Comparison of ENCODE assay signal across 8 mouse cellular contexts in the genomic region with DNA sequence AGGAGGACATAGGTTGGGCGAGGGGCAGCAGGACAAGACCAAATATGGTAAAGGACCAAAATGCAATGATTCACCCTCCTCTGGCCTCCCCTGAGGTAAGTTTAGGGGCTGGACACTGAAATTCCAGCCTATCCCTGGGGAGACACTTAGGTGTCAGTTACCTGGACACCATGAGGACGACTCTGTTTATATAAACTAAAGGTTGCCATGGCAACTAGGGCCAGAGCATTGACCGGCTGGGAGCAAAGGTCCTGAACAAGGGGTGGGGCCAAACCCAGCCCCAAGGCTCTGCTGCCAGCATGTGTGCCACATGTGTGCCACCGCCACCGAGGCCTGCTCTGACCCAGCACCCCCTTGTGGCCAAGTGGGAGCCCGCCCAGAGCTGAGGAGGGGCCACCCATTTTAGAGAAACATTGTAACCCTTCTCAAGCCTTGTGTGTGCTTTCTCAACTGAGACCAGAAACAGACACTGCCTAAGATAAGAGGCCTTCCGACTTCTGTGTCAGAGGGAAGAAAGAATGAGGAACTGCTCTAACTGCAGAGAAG. TPM values are rescaled to one million over a fixed set of nuclear protein-coding genes. Genes with fewer than 3 reads are reported as not detected.
DNase-seq lines count a peak whose midpoint lies in the region; ATAC-seq lines count a peak whose summit lies in the region.

No protein-coding gene starts in this region.

- H3K4me2 ChIP-seq in neural tube, embryonic 15.5 days: no peak overlapping the region
- H3K4me2 ChIP-seq in embryonic facial prominence, embryonic 11.5 days (ENCODE audit: low read depth, low read length): no peak overlapping the region
- H3K4me2 ChIP-seq in liver, embryonic 12.5 days: no peak overlapping the region
- H3K4me2 ChIP-seq in stomach, embryonic 14.5 days (replicated peaks; ENCODE audit: low read depth, low read length): no peak overlapping the region
- no peak overlapping the region for H3K4me2 ChIP-seq in midbrain, embryonic 14.5 days (ENCODE audit: low read length)

- no peaks in the 10 kb centered on the region for H3K9me3 ChIP-seq in neural tube, embryonic 15.5 days (replicated peaks)
- no peaks in the 10 kb centered on the region for H3K9me3 ChIP-seq in embryonic facial prominence, embryonic 11.5 days (replicated peaks; ENCODE audit: control insufficient read depth, low read length)
- no peaks in the 10 kb centered on the region for H3K9me3 ChIP-seq in liver, embryonic 12.5 days (replicated peaks)
- H3K9me3 ChIP-seq in stomach, embryonic 14.5 days (ENCODE audit: control insufficient read depth, low read depth, low read length): no peaks in the 10 kb centered on the region
- H3K9me3 ChIP-seq in midbrain, embryonic 14.5 days (ENCODE audit: control insufficient read depth, low read length): no peaks in the 10 kb centered on the region

- ATAC-seq in neural tube, embryonic 15.5 days (ENCODE audit: low FRiP score): no peak
- ATAC-seq in embryonic facial prominence, embryonic 11.5 days (replicated peaks; ENCODE audit: insufficient number of reproducible peaks, low FRiP score, low TSS enrichment, low read depth): no peak
- ATAC-seq in liver, embryonic 12.5 days: peak; percentile 55; the same call in 1 of the 2 replicates
- ATAC-seq in stomach, embryonic 14.5 days (ENCODE audit: insufficient number of reproducible peaks, insufficient read depth, low FRiP score, low read depth): peak; percentile 39
- no peak for ATAC-seq in activated CD4-positive, CD25-positive, alpha-beta regulatory T cell, adult 4 months
- no peak for ATAC-seq in midbrain, embryonic 14.5 days (ENCODE audit: low FRiP score, low TSS enrichment)

- no peak overlapping the region for H3K27ac ChIP-seq in neural tube, embryonic 15.5 days (replicated peaks)
- no peak overlapping the region for H3K27ac ChIP-seq in embryonic facial prominence, embryonic 11.5 days (replicated peaks; ENCODE audit: low read depth, low read length)
- peak overlapping the region; percentile 61 for H3K27ac ChIP-seq in liver, embryonic 12.5 days
- H3K27ac ChIP-seq in stomach, embryonic 14.5 days (ENCODE audit: low read length): peak overlapping the region; percentile 93; the same call in 1 of the 2 replicates
- H3K27ac ChIP-seq in midbrain, embryonic 14.5 days (replicated peaks; ENCODE audit: low read depth, low read length): no peak overlapping the region

- peak; percentile 62 for DNase-seq in neural tube, embryonic 10.5 days (ENCODE audit: extremely low spot score, low spot score)
- DNase-seq in embryonic facial prominence, embryonic 11.5 days (ENCODE audit: low spot score): peak; percentile 56
- no peak for DNase-seq in heart, adult 8-10 months (ENCODE audit: low spot score)
- DNase-seq in midbrain, embryonic 14.5 days: no peak

- H3K9ac ChIP-seq in neural tube, embryonic 15.5 days (replicated peaks): no peak overlapping the region
- H3K9ac ChIP-seq in embryonic facial prominence, embryonic 11.5 days (replicated peaks; ENCODE audit: low read length): no peak overlapping the region
- H3K9ac ChIP-seq in liver, embryonic 12.5 days: no peak overlapping the region
- no peak overlapping the region for H3K9ac ChIP-seq in stomach, embryonic 14.5 days (replicated peaks; ENCODE audit: low read depth, low read length)
- no peak overlapping the region for H3K9ac ChIP-seq in midbrain, embryonic 14.5 days (replicated peaks; ENCODE audit: low read length)

- H3K36me3 ChIP-seq in neural tube, embryonic 15.5 days: no peaks in the 10 kb centered on the region
- H3K36me3 ChIP-seq in embryonic facial prominence, embryonic 11.5 days (replicated peaks; ENCODE audit: control insufficient read depth, insufficient read depth, low read depth, low read length): no peaks in the 10 kb centered on the region
- H3K36me3 ChIP-seq in liver, embryonic 12.5 days: no peaks in the 10 kb centered on the region
- H3K36me3 ChIP-seq in stomach, embryonic 14.5 days (ENCODE audit: control insufficient read depth, insufficient read depth, low read length): no peaks in the 10 kb centered on the region
- H3K36me3 ChIP-seq in midbrain, embryonic 14.5 days (ENCODE audit: control insufficient read depth, insufficient read depth, low read length): no peaks in the 10 kb centered on the region

- H3K27me3 ChIP-seq in neural tube, embryonic 15.5 days (replicated peaks): 0 out of 2 replicates have a peak, but pooled peaks cover 4% of the 10 kb centered on the region
- H3K27me3 ChIP-seq in embryonic facial prominence, embryonic 11.5 days (ENCODE audit: control insufficient read depth, insufficient read depth, low read length): no peaks in the 10 kb centered on the region
- 0 out of 2 replicates have a peak, but pooled peaks cover 4% of the 10 kb centered on the region for H3K27me3 ChIP-seq in liver, embryonic 12.5 days (replicated peaks)
- no peaks in the 10 kb centered on the region for H3K27me3 ChIP-seq in stomach, embryonic 14.5 days (ENCODE audit: control insufficient read depth, insufficient read depth, low read length)
- no peaks in the 10 kb centered on the region for H3K27me3 ChIP-seq in midbrain, embryonic 14.5 days (ENCODE audit: control insufficient read depth, insufficient read depth, low read length)

- H3K4me1 ChIP-seq in neural tube, embryonic 15.5 days: peaks cover 11% of the 10 kb centered on the region
- no peaks in the 10 kb centered on the region for H3K4me1 ChIP-seq in embryonic facial prominence, embryonic 11.5 days (ENCODE audit: control insufficient read depth, insufficient read depth, low read length)
- H3K4me1 ChIP-seq in liver, embryonic 12.5 days: peaks cover 40% of the 10 kb centered on the region
- H3K4me1 ChIP-seq in stomach, embryonic 14.5 days (ENCODE audit: control insufficient read depth, insufficient read depth, low read length): peaks cover 16% of the 10 kb centered on the region
- H3K4me1 ChIP-seq in midbrain, embryonic 14.5 days (ENCODE audit: control insufficient read depth, insufficient read depth, low read length): no peaks in the 10 kb centered on the region

- WGBS in neural tube, embryonic 15.5 days: 42% methylated on average over 7 of the region's 7 CpGs
- WGBS in embryonic facial prominence, embryonic 11.5 days: 19% methylated on average over 7 of the region's 7 CpGs
- WGBS in liver, embryonic 12.5 days (ENCODE audit: insufficient replicate concordance): 16% methylated on average over 7 of the region's 7 CpGs
- 15% methylated on average over 7 of the region's 7 CpGs for WGBS in stomach, embryonic 14.5 days
- WGBS in midbrain, embryonic 14.5 days: 27% methylated on average over 7 of the region's 7 CpGs

- H3K4me3 ChIP-seq in neural tube, embryonic 15.5 days (replicated peaks): no peak overlapping the region
- no peak overlapping the region for H3K4me3 ChIP-seq in embryonic facial prominence, embryonic 11.5 days (ENCODE audit: low read depth, low read length)
- H3K4me3 ChIP-seq in liver, embryonic 12.5 days: no peak overlapping the region
- no peak overlapping the region for H3K4me3 ChIP-seq in stomach, embryonic 14.5 days (ENCODE audit: low read depth, low read length)
- no peak overlapping the region for H3K4me3 ChIP-seq in midbrain, embryonic 14.5 days (replicated peaks; ENCODE audit: low read depth, low read length)

RNA-seq across cellular contexts. Expression of a gene that starts 10.0 kb away (rescaled TPM):
- 1.9 and 300 TPM in 2 replicates for polyA plus RNA-seq in neural tube, embryonic 15.5 days (2015; fragmentation: Nextera tagmentation; extraction: Ambion mirVana)
- 57.9 and 75.1 TPM in 2 replicates for polyA plus RNA-seq in embryonic facial prominence, embryonic 11.5 days (2014; fragmentation: Nextera tagmentation; extraction: Ambion mirVana)
- polyA plus RNA-seq in liver, embryonic 12.5 days (2016; fragmentation: Nextera tagmentation; extraction: Ambion mirVana): 72.7 and 77.6 TPM in 2 replicates
- polyA plus RNA-seq in stomach, embryonic 14.5 days (2014; fragmentation: Nextera tagmentation; extraction: Ambion mirVana): 407 and 452 TPM in 2 replicates
- not detected for polyA plus RNA-seq in activated CD4-positive, CD25-positive, alpha-beta regulatory T cell, adult 4 months (2017; shearing (Covaris generic))
- total RNA-seq in heart, adult 8-10 months (2022): 1 to 10 TPM; 1.9 to 3.9 (median 2.5) TPM
- 0.35 and 1.3 TPM in 2 replicates for polyA plus RNA-seq in midbrain, embryonic 14.5 days (2014; fragmentation: Nextera tagmentation; extraction: Ambion mirVana)

RNA-seq across cellular contexts. Expression of a gene that starts 13.7 kb away (rescaled TPM):
- 2.2 and 297 TPM in 2 replicates for polyA plus RNA-seq in neural tube, embryonic 15.5 days (2015; fragmentation: Nextera tagmentation; extraction: Ambion mirVana)
- 47.9 and 53.4 TPM in 2 replicates for polyA plus RNA-seq in embryonic facial prominence, embryonic 11.5 days (2014; fragmentation: Nextera tagmentation; extraction: Ambion mirVana)
- 71.9 and 75.3 TPM in 2 replicates for polyA plus RNA-seq in liver, embryonic 12.5 days (2016; fragmentation: Nextera tagmentation; extraction: Ambion mirVana)
- polyA plus RNA-seq in stomach, embryonic 14.5 days (2014; fragmentation: Nextera tagmentation; extraction: Ambion mirVana): 707 and 780 TPM in 2 replicates
- not detected for polyA plus RNA-seq in activated CD4-positive, CD25-positive, alpha-beta regulatory T cell, adult 4 months (2017; shearing (Covaris generic))
- 1 to 10 TPM in 3 of 4 experiments, under 1 TPM in 1; 0.92 to 3.0 (median 1.5) TPM for total RNA-seq in heart, adult 8-10 months (2022)
- polyA plus RNA-seq in midbrain, embryonic 14.5 days (2014; fragmentation: Nextera tagmentation; extraction: Ambion mirVana): 0.15 and 0.59 TPM in 2 replicates

RNA-seq across cellular contexts. Expression of a gene that starts 55.6 kb away (rescaled TPM):
- 72.6 and 87.1 TPM in 2 replicates for polyA plus RNA-seq in neural tube, embryonic 15.5 days (2015; fragmentation: Nextera tagmentation; extraction: Ambion mirVana)
- polyA plus RNA-seq in embryonic facial prominence, embryonic 11.5 days (2014; fragmentation: Nextera tagmentation; extraction: Ambion mirVana): 121 and 130 TPM in 2 replicates
- polyA plus RNA-seq in liver, embryonic 12.5 days (2016; fragmentation: Nextera tagmentation; extraction: Ambion mirVana): 91.7 and 91.8 TPM in 2 replicates
- 129 and 134 TPM in 2 replicates for polyA plus RNA-seq in stomach, embryonic 14.5 days (2014; fragmentation: Nextera tagmentation; extraction: Ambion mirVana)
- polyA plus RNA-seq in activated CD4-positive, CD25-positive, alpha-beta regulatory T cell, adult 4 months (2017; shearing (Covaris generic)): 100 to 1,000 TPM in 1 of 2 experiments, 10 to 100 TPM in 1; 87.7 to 132 TPM
- 100 to 1,000 TPM; 161 to 190 (median 169) TPM for total RNA-seq in heart, adult 8-10 months (2022)
- polyA plus RNA-seq in midbrain, embryonic 14.5 days (2014; fragmentation: Nextera tagmentation; extraction: Ambion mirVana): 76.7 and 98.8 TPM in 2 replicates

Comparison
In these comparisons a context has a peak if more than half of its experiments do, and no peak if none do; other contexts are left out.
1. DNase-seq: peak in neural tube, embryonic 10.5 days (single experiment) and embryonic facial prominence, embryonic 11.5 days (single experiment); none in heart, adult 8-10 months (single experiment) and midbrain, embryonic 14.5 days (single experiment).
2. ATAC-seq: peak in liver, embryonic 12.5 days (single experiment) and stomach, embryonic 14.5 days (single experiment); none in neural tube, embryonic 15.5 days (single experiment), embryonic facial prominence, embryonic 11.5 days (single experiment), activated CD4-positive, CD25-positive, alpha-beta regulatory T cell, adult 4 months (single experiment) and midbrain, embryonic 14.5 days (single experiment).
3. H3K27ac ChIP-seq: peak in liver, embryonic 12.5 days (single experiment) and stomach, embryonic 14.5 days (single experiment); none in neural tube, embryonic 15.5 days (single experiment), embryonic facial prominence, embryonic 11.5 days (single experiment) and midbrain, embryonic 14.5 days (single experiment).